Mouse (Mus musculus): ENCODE data around the gene Ptpn3. TPM values are rescaled to one million over a fixed set of nuclear protein-coding genes. Genes with fewer than 3 reads are reported as not detected.

Gene Ptpn3
- total RNA-seq (2021): 10 to 100 TPM; 34.3 to 34.8 TPM
- long read RNA-seq, experiment 1, partial matches to known transcripts: 32 of 40 reads
- long read RNA-seq, experiment 1, other reads (novel, unspliced or antisense): 8 of 40 reads
- long read RNA-seq, experiment 2, partial matches to known transcripts: 26 of 39 reads
- long read RNA-seq, experiment 2, other reads (novel, unspliced or antisense): 13 of 39 reads

DNA sequence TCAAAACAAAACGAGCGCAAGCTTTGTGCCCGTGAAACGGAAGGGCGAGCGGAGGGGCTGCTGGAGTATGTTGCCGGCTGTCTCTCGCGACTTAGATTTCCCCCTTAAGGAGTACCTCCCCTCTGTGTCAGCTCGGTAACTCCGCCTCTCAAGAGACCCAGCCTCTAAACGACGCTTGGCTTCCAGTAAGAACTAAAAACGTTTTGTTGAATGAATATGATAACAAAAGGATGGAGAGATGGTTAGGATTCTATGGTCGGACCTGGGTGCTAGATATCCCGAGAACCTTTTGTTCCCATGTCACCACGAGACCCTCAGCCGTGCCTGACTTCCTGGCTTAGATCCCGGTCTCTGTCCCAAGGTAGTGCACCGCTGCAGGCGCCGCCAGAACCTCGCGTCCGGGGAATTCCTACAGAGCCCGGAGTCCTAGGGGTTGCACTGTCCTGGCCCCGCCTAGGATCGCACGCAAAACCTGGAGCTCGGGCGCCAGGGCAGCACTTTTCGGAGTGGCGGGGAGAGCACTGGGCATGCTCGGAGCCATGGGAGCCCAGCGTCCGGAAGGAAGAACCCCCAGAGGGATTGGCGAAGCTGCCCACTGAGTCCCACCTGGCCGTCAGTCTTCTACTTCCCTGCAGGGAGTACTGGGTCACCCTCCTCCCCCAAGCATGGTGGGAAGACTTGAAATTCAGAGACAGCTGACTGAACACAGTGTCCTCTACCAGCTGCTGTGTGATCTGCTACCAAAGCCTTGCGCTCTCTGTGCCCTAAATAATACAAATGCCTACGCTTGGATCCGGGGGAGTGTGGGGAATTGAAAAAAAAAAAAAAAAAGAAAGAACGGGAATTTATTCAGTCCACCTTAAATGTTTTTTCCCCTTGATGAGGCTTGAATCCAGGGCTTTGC, at the start of gene Ptpn3:
Gene Ptpn3 (minus strand): TSS at position 428 of the 904 bp plus-strand sequence.
- intact Hi-C loops (cut with DNase I): loop anchor here (2.0 to 10.0 kb wide), 2 partner anchors 21 to 237 kb away; no protein-coding TSS in a partner anchor

GRCm38 (mm10) chr4:57350541-57350940, 48.9 kb upstream of the Ptpn3 start:
- no peak for DNase-seq
- intact Hi-C loops (cut with DNase I): no loop called here

More for the DNA sequence above, at the start of gene Ptpn3:
- DNase-seq: peak; percentile 79 to 83

GRCm38 (mm10) chr4:57343996-57344395, 42.4 kb upstream of the Ptpn3 start:
- intact Hi-C loops (cut with DNase I): no loop called here
- DNase-seq: no peak

GRCm38 (mm10) chr4:57338923-57339322, 37.3 kb upstream of the Ptpn3 start:
- DNase-seq: no peak
- intact Hi-C loops (cut with DNase I): no loop called here

DNA sequence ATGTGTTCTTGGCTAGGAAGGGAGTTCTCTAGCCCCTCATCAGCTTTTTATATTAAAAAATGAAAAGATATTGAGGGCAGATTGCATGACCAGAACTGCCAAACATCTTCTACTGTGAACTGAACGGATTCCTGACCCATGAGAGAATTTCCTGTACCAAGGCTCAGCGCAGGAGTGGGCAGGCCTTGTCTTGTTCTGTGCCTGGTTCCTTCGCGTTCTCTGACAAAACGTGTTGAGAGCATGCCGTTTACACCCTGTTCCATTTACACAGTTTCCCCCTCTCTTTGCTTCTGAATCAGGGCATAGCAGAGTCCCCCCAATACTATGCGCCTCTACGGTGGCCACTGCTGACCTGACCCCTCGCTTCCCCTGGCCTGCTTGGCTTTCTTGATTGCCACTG, 36.4 kb upstream of the Ptpn3 start:
- intact Hi-C loops (cut with DNase I): no loop called here
- no peak for DNase-seq

- DNase-seq: no peak
- intact Hi-C loops (cut with DNase I): no loop called here
Observed at GRCm38 (mm10) chr4:57335000-57335666, 33.5 kb upstream of the Ptpn3 start.

GRCm38 (mm10) chr4:57333926-57334548, 32.4 kb upstream of the Ptpn3 start:
- DNase-seq: no peak

GRCm38 (mm10) chr4:57332511-57332910, 30.9 kb upstream of the Ptpn3 start:
- intact Hi-C loops (cut with DNase I): no loop called here
- no peak for DNase-seq

More at GRCm38 (mm10) chr4:57333926-57334548, 32.4 kb upstream of the Ptpn3 start:
- intact Hi-C loops (cut with DNase I): no loop called here

DNA sequence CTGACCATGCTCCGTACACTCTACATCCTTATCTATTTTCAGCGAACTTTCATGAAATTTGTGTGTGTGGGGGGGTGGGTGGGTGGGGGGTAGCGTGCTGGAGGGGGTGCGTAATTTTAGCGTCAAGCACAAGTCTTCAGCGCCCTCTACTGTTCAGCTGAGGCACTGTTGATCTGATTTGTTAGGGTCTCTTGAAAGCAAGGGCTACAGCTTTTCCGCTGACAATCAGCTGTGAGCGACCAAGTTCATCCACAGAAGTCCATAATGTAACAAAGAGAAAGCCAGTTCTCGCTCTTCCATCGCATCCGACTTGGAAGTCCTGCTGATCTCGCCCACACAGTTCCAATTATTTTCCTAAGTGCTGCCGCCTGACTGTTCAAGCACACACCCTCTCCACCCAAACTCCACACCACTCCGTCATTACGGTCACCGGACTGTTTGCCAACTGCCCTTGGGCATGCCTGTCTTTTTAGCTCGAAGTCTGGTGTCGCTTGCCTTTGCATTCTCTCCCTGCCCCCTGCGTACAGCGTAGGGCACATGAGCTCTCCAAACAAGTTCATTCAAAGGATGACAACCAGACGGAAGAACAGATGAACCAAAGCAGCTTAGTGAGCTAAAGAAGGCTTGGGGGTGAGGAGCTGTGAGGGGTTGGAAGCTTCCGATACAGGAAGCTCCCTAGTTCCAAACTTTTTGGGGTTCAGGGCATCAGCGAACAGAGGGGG, 19.1 kb upstream of the Ptpn3 start:
- DNase-seq: peak; percentile 16 to 53
- intact Hi-C loops (cut with DNase I): loop anchor here (2.0 kb wide), 1 partner anchor 56 kb away; no protein-coding TSS in a partner anchor

DNA sequence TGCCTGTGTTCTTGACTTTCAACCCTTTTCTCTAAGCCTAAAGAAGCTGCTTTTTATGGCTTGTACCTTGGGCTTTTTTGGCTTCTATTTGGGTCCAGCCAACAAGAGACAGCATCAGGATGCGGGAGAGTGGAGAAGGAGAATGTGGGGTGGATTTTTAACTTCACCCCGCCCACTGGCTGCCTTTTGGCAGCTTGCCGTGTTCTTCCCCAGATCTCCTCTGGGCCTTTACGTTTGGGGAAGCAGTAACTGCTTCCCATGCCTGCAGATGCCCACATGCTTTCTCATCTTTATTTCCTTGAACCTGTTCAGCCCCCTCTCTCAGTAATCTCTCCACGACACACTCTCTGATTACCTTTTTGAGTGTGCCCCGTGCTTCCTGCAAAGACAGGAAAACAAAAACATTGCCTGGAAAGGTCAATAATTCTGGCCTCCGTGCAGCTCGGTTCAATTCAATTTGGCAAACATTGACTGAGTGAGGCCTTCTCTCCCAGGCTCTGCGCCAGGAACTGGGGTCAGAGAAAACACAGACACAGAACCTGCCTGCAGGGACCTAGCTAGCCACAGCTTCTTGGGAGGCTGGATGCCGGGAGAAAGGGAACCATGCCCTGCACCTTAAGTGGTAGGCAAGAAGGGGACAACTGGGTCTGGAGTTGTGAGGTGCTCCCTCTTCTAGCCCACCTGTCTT, 17.0 kb upstream of the Ptpn3 start:
- intact Hi-C loops (cut with DNase I): no loop called here
- peak; percentile 18 to 44 for DNase-seq

DNA sequence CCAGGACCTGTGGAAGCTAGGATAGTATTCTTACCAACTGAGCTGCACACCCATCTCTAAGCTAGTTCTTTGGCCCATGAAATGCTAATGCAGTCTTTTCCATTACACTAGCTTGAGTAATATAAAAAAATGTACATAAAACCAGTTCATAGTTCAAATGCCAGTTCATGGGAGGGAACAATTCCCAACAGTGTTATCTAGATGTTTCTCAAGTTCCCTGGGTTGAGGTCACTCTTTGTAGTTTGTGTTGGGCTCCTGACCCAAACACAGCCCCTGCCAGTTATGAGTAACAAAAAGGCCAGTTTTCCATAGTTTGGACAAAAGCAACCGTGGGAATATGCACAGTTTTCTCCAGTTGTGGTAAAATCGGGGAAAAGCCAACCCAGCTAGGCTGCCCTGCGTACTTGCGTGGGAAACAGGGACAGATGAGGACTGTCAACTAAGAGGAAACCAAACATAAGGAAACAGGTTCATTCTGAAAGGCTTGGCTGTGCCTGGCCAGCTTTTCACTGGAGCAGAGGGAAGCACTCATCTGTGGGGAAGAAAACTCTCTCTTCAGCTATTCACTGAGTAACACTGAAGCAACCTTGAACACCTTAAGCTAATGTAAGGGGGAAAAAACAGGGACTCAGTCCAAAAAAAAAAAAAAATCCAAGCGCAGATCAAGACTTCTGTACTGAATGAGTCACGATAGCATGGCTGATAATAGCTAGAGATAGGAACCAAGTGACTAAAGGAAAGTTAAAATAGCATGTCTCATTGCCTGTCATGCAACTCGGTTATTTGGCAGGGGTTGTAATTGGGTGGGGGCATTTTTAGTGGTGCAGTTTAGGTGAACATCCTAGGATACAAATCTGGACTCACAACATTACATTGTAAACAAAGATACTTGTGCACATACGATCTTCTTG, 10.9 kb upstream of the Ptpn3 start:
- DNase-seq: no peak
- intact Hi-C loops (cut with DNase I): no loop called here

- intact Hi-C loops (cut with DNase I): no loop called here
- DNase-seq: no peak
Observed at GRCm38 (mm10) chr4:57311750-57312149, 10.1 kb upstream of the Ptpn3 start.

DNA sequence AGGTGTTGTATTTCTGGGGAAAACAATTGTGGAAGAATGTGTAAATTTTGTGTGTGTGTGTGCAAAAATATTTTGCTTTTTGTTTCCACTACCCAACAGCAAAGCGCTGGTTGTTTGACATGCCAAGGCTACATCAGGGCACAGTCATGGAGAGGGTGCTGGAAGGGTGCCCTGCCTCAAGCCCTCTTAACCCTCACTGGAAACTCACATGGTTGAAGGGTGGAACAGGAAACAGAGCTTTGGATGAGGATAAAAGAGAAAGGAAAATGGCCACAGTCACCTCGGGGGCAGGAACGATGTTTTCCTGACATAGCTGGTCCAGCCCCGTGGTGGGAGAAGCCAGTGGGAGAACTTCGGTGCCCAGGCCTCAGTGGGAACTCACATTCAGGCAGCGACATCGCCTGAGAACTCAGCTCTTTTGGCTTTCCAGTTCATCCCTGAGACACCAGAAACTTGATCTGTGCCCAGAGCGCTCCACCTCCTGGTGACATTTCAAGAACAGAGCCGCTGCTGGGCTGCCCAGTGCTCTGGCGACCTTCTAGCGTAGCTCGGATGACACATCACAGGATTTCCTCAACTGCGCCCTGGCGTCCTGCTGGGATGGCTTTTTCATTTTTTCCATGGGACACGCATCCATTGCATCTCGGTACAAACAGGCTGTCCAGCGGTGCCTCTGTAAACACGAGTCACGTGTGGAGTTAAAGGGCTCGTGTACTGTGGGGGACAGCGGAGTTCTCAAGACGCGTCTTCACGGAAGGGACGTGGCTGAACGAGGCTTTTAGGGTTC, 6.8 kb upstream of the Ptpn3 start:
- intact Hi-C loops (cut with DNase I): loop anchor here (5.0 to 10.0 kb wide), 2 partner anchors 36 to 244 kb away; no protein-coding TSS in a partner anchor
- DNase-seq: peak; percentile 30 to 31

GRCm38 (mm10) chr4:57307747-57308146, 6.1 kb upstream of the Ptpn3 start:
- DNase-seq: no peak
- intact Hi-C loops (cut with DNase I): loop anchor here (5.0 to 10.0 kb wide), 2 partner anchors 35 to 243 kb away; no protein-coding TSS in a partner anchor

DNA sequence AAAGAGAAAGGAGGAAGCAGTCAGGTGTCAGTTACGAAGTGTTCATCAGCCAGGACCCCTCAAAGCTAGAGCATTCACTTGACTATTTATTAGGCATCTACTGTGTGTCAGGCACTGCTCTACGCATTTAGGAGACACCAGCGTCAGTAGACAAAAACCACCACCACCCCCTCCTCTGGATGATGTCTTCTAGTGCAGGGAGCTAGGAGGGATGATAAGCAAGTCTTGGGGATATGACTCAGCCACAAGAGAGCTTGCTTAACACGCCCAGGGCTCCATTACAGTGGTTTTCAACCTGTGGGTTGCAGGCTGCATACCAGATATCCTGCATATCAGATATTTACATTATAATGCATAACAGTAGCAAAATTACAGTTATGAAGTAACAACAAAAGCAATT, 4.6 kb upstream of the Ptpn3 start:
- intact Hi-C loops (cut with DNase I): loop anchor here (5.0 to 10.0 kb wide), 2 partner anchors 34 to 241 kb away; no protein-coding TSS in a partner anchor
- DNase-seq: no peak

DNA sequence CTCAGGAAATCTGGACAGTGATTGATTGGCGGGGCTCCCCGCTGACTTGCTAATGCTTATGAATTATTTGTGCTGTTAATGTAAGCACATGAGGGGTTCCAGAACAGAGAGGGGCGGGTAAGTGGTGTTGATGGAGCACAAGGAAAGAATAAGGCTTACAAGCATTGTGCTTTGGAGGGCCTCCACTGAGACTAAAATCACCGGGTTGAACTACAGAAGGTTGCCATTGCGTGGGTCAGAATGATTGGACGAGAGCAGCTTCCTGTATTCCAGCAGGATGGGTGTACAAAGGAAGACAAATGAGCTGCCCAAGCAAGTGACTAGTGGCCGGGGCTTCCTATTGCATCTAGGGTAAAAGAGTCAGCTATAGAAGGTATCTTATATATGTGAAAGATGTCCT, 4.0 kb upstream of the Ptpn3 start:
- no peak for DNase-seq
- intact Hi-C loops (cut with DNase I): loop anchor here (5.0 to 10.0 kb wide), 2 partner anchors 33 to 241 kb away; no protein-coding TSS in a partner anchor

All from heart, postnatal 14 days (tissue).